Mouse (Mus musculus) cerebellum, adult 2 months (tissue): ENCODE measurements around the gene Srgap3.

Experiments
- CTCF ChIP-seq: fragments of 200-500 bp; IDR thresholded peaks from 2 replicates; pipeline ENCODE4 v1.5.1; 2011; ENCODE audit warnings: low read depth, mild to moderate bottlenecking, control low read depth, low read length, moderate library complexity, borderline replicate concordance; ENCODE audit not compliant: insufficient read depth
- POLR2A ChIP-seq: fragments of 200-500 bp; IDR thresholded peaks from 2 replicates; pipeline ENCODE4 v1.6.1; 2011; ENCODE audit warnings: low read length, control low read depth, borderline replicate concordance; ENCODE audit not compliant: insufficient read depth

DNA sequence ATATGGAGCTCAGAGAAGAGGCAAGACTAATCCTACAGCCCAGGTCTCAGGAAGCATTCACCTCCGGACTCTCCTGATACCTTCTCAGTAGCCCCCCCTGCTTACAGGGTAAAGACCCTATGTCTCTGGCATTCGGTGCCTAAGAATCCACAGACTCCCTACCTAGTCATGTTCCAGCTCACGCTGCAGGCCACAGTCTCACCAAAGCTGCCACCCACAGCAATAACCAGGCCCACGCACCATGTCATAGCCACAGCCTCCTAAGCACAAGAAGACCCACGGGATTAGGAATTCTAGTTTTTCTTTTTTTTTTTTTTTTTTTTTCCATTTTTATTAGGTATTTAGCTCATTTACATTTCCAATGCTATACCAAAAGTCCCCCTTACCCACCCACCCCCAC, 112.6 kb downstream of the Srgap3 start:
- TF ChIP-seq CTCF (no peak), POLR2A (no peak)
